Mouse (Mus musculus) forebrain, embryonic 12.5 days (tissue): ENCODE data around the gene Sash1. TPM values are rescaled to one million over a fixed set of nuclear protein-coding genes. Genes with fewer than 3 reads are reported as not detected.

Experiments
- ATAC-seq: fragments of 200-750 bp; cut with Nextera tagmentation; 2 replicates; pipeline ENCODE4 v1.8.0; 2017; ENCODE audit warnings: moderate TSS enrichment; ENCODE audit not compliant: low FRiP score
- H3K27ac ChIP-seq: fragments of 300-500 bp; sonication (generic); 2 replicates; pipeline ENCODE4 v1.5.1; 2016; ENCODE audit warnings: mild to moderate bottlenecking
- H3K27me3 ChIP-seq: fragments of 300-500 bp; sonication (generic); 2 replicates; pipeline ENCODE4 v1.6.1; 2016; ENCODE audit warnings: mild to moderate bottlenecking
- H3K36me3 ChIP-seq: fragments of 300-500 bp; sonication (generic); replicated peaks from 2 replicates; pipeline ENCODE4 v1.6.1; 2016; ENCODE audit warnings: mild to moderate bottlenecking
- H3K4me1 ChIP-seq: fragments of 300-500 bp; sonication (generic); 2 replicates; pipeline ENCODE4 v1.6.1; 2016
- H3K4me2 ChIP-seq: fragments of 300-500 bp; sonication (generic); 2 replicates; pipeline ENCODE4 v1.6.1; 2016; ENCODE audit warnings: mild to moderate bottlenecking, moderate library complexity
- H3K4me3 ChIP-seq: fragments of 300-500 bp; sonication (generic); replicated peaks from 2 replicates; pipeline ENCODE4 v1.5.1; 2016; ENCODE audit warnings: mild to moderate bottlenecking
- H3K9ac ChIP-seq: fragments of 300-500 bp; sonication (generic); 2 replicates; pipeline ENCODE4 v1.6.1; 2016; ENCODE audit warnings: mild to moderate bottlenecking
- H3K9me3 ChIP-seq: fragments of 300-500 bp; sonication (generic); 2 replicates; pipeline ENCODE4 v1.6.1; 2016
- WGBS: fragments of 180-500 bp; shearing (Covaris S2); methylation state at CpG from one replicate; pipeline ENCODE4 v1.1.7; 2016; 5-methylcytosine and 5-hydroxymethylcytosine counted together
- polyA plus RNA-seq: library from polyadenylated mRNA; unstranded; fragments of >200 nt; fragmentation: Nextera tagmentation; extraction: Ambion mirVana; gene quantifications from 2 replicates; pipeline ENCODE4 v1.2.1, GENCODE M21; 2016

Sash1 gene
- polyA plus RNA-seq, 1 experiment from 2014 or later: 4.6 TPM

- no peaks in the 10 kb centered on the region for H3K36me3 ChIP-seq
- WGBS: 90% methylated on average over 2 of the region's 2 CpGs
- H3K4me1 ChIP-seq: peaks cover 11% of the 10 kb centered on the region
- H3K9me3 ChIP-seq: no peaks in the 10 kb centered on the region
- no peak overlapping the region for H3K4me3 ChIP-seq
- no peak for ATAC-seq
- no peak overlapping the region for H3K27ac ChIP-seq
- H3K27me3 ChIP-seq: no peaks in the 10 kb centered on the region
- H3K4me2 ChIP-seq: no peak overlapping the region
- no peak overlapping the region for H3K9ac ChIP-seq
Observed at GRCm38 (mm10) chr10:8917798-8918197, 31.9 kb upstream of the Sash1 start.

DNA sequence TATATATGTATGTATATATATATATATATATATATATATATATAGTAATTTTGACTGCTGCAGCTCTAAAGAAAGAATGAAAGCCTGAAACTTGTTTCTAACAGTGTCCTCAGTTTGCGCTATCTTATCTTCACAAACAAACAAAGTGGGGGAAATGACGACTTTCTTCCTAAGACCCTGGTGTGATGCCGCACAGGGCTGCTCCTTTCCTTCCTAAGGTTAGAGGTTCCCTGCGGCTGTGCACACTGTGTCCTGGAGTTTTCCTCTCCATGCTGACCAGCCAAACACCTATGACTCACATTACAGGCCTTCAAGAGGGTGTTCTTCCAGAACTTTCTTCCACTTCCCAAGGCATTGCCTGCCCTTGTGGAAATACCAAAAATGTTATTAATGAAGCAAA, 31.5 kb upstream of the Sash1 start:
- H3K4me2 ChIP-seq: no peak overlapping the region
- no peak for ATAC-seq
- no peak overlapping the region for H3K4me3 ChIP-seq
- H3K4me1 ChIP-seq: peaks cover 11% of the 10 kb centered on the region
- H3K9me3 ChIP-seq: no peaks in the 10 kb centered on the region
- no peak overlapping the region for H3K27ac ChIP-seq
- no peaks in the 10 kb centered on the region for H3K36me3 ChIP-seq
- H3K9ac ChIP-seq: no peak overlapping the region
- 86% methylated on average over 4 of the region's 4 CpGs for WGBS
- H3K27me3 ChIP-seq: no peaks in the 10 kb centered on the region

DNA sequence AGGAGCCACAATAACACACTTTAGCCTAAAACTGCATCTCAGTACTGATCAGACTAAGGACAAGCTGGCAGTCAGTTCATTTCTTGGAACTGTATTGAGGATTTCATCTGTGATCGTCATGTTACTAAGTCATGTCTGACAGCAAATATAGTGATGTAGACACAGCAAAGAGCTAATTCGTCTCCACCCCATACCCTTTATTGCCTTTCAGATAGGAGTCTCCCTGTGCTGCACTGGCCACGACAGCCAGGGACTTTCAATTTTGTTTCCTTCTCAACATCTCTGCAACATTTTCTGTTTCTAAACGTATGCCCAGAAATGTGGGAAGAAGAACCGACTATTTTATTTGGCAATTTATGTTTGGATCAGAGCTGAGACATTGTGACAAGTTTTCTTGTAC, 29.9 kb upstream of the Sash1 start:
- 84% methylated on average over 5 of the region's 5 CpGs for WGBS
- ATAC-seq: no peak
- Histone ChIP-seq H3K9ac (no peak overlapping the region), H3K36me3 (no peaks in the 10 kb centered on the region), H3K4me3 (no peak overlapping the region), H3K9me3 (no peaks in the 10 kb centered on the region), H3K27me3 (no peaks in the 10 kb centered on the region), H3K27ac (no peak overlapping the region), H3K4me2 (no peak overlapping the region), H3K4me1 (no peaks in the 10 kb centered on the region)

DNA sequence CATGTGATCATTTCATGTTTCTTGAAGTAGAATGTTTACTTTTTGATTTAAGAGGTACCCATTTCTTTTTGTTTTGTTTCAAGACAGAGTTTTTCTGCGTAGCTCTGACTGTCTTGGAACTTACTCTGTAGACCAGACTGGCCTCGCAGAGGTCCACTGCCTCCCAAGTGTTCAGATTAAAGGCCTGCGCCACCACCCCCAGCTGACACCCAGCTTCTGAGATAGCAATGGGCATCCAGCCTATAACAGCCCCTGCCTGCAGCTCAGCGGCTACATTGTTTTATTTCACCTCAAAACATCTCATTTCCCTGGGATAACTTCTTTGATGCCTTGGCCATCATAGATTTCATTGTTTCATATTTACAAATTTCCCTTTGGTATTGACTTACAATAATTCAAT, 28.0 kb upstream of the Sash1 start:
- no peak overlapping the region for H3K4me3 ChIP-seq
- H3K4me1 ChIP-seq: no peaks in the 10 kb centered on the region
- H3K9ac ChIP-seq: no peak overlapping the region
- no peak for ATAC-seq
- no peak overlapping the region for H3K4me2 ChIP-seq
- no peaks in the 10 kb centered on the region for H3K27me3 ChIP-seq
- no peak overlapping the region for H3K27ac ChIP-seq
- no peaks in the 10 kb centered on the region for H3K9me3 ChIP-seq
- no peaks in the 10 kb centered on the region for H3K36me3 ChIP-seq
- 74% methylated on average over 4 of the region's 4 CpGs for WGBS

DNA sequence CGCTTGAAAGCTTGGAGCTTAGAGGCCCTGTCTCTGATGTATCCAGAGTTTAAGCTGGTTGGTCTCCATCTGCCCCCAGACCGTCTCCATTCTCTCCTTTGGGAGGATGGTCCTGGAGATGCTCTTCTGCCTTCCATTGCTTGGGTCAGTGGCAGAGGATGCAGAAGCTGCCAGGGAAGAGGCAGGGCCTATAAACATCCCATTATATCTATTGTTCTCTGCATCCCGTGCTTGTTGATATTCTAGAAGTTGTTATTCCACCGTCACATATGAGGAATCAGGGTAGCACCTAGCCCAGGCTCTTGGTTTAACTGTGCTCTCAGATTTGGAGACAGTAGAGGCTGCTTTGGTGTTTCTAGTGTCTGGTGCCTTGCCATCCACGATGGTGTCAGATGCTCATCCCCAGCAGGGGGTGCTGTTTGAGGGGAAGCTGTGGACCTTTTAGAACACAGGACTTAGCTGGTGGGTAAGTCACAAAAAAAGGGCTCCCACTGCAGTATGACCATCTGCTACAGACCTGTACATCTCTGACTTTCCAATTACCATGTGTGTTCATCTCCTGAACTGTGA, 26.9 kb upstream of the Sash1 start:
- Histone ChIP-seq H3K27me3 (no peaks in the 10 kb centered on the region), H3K4me1 (no peaks in the 10 kb centered on the region), H3K4me2 (no peak overlapping the region), H3K9me3 (no peaks in the 10 kb centered on the region), H3K36me3 (no peaks in the 10 kb centered on the region), H3K9ac (no peak overlapping the region), H3K4me3 (no peak overlapping the region), H3K27ac (no peak overlapping the region)
- WGBS: 84% methylated on average over 5 of the region's 5 CpGs
- ATAC-seq: no peak

GRCm38 (mm10) chr10:8912213-8912612, 26.3 kb upstream of the Sash1 start:
- WGBS: 85% methylated on average over 4 of the region's 4 CpGs
- Histone ChIP-seq H3K27ac (no peak overlapping the region), H3K4me2 (no peak overlapping the region), H3K9ac (no peak overlapping the region), H3K4me1 (no peaks in the 10 kb centered on the region), H3K27me3 (no peaks in the 10 kb centered on the region), H3K9me3 (no peaks in the 10 kb centered on the region), H3K36me3 (no peaks in the 10 kb centered on the region), H3K4me3 (no peak overlapping the region)
- no peak for ATAC-seq

GRCm38 (mm10) chr10:8910237-8910990, 24.5 kb upstream of the Sash1 start:
- Histone ChIP-seq H3K27me3 (no peaks in the 10 kb centered on the region), H3K36me3 (no peaks in the 10 kb centered on the region), H3K4me1 (no peaks in the 10 kb centered on the region), H3K4me2 (no peak overlapping the region), H3K9me3 (no peaks in the 10 kb centered on the region), H3K27ac (no peak overlapping the region), H3K4me3 (no peak overlapping the region), H3K9ac (no peak overlapping the region)
- no peak for ATAC-seq
- WGBS: 87% methylated on average over 16 of the region's 16 CpGs

- no peak for ATAC-seq
- no peak overlapping the region for H3K9ac ChIP-seq
- H3K27ac ChIP-seq: no peak overlapping the region
- H3K27me3 ChIP-seq: no peaks in the 10 kb centered on the region
- H3K4me2 ChIP-seq: no peak overlapping the region
- peaks cover 5% of the 10 kb centered on the region; the same call in 1 of the 2 replicates for H3K4me1 ChIP-seq
- H3K9me3 ChIP-seq: no peaks in the 10 kb centered on the region
- H3K36me3 ChIP-seq: no peaks in the 10 kb centered on the region
- H3K4me3 ChIP-seq: no peak overlapping the region
- WGBS: 93% methylated on average over 6 of the region's 6 CpGs
Observed at GRCm38 (mm10) chr10:8903086-8903485, 17.2 kb upstream of the Sash1 start.

DNA sequence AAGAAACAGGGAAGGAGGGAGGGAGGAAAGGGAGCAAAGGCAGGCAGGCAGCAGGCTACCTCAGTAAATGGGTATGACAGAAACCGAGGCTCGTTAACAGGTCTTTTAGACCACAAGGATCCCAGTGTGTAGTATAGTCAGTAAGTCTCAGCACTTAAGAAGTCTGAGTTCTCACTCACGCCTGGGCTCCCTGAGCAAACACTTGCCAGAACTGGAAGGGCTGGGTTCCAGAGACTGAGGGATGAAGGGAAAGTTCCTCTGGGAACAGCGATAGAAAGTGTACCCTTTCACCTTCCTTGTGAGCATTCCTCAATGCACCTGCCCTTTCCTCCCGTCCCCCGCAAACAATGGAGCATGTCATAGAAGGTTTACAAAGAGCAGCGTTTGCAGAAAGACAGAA, 16.5 kb upstream of the Sash1 start:
- WGBS: 69% methylated on average over 7 of the region's 7 CpGs
- Histone ChIP-seq H3K4me1 (peaks cover 5% of the 10 kb centered on the region; the same call in 1 of the 2 replicates), H3K36me3 (no peaks in the 10 kb centered on the region), H3K4me3 (no peak overlapping the region), H3K27ac (no peak overlapping the region), H3K27me3 (no peaks in the 10 kb centered on the region), H3K9me3 (no peaks in the 10 kb centered on the region), H3K4me2 (no peak overlapping the region), H3K9ac (no peak overlapping the region)
- ATAC-seq: no peak

DNA sequence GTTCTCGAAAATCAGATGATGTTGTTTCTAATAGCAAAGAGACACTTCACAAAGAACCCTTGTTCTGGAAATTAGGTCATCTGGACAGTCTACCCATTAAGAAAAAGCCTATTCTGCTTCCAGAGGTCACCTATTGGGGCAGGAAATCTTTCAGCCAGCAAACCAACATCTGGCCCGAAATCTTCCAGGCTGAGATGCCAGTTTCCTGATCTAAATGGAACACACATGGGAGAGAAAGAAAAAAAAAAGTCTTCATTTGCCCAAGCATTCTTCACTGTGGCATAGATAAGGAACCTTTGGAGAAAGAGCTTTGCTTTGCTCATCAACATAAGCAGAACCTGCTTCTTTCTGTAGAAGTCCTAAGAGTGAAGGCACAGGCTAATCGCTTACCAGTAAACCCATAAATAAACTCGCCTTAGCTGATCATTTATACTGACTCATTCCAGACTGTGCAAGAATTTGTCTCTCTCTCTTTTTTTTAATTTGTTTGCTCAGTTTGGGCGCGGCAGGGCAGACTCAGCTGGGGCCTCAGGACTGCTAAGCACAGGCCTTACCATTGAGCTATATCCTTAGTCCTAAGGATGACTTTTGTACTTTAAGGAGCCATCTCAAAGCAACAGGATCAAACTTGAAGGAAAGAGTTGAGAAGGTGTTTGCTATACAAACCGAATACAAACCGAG, 13.1 kb upstream of the Sash1 start:
- WGBS: 75% methylated on average over 8 of the region's 8 CpGs

DNA sequence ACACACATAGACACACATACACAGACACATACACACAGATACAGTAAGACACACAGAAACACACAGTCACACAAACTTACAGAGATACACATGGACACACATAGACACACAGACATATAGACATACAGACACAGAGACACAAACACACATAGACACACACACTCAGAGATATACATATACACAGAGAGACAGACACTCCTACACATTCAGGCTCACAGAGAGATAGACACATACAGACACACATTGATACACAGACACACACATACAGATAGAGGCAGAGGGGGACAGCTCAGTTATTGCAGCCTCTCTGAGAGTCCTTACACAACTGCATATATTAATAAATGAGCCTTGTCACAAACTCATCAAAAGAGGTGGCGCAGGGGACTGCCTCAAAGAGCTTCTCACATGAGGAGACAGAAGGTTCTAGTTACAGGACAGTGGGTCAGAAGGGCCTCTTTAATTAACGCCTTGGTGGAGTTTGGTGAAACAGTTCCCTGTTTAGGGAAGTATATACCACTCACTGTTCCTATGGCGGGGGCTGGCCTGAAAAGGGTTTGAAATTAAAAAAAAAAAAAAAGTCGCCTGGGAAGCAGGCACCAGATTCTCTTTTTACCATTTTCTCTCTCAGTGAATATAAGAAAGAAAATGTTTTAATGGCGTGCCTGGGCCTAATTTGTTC, 12.4 kb upstream of the Sash1 start:
- Histone ChIP-seq H3K4me2 (no peak overlapping the region), H3K9me3 (no peaks in the 10 kb centered on the region), H3K4me3 (no peak overlapping the region), H3K27me3 (no peaks in the 10 kb centered on the region), H3K9ac (no peak overlapping the region), H3K36me3 (no peaks in the 10 kb centered on the region), H3K4me1 (peaks cover 5% of the 10 kb centered on the region; the same call in 1 of the 2 replicates), H3K27ac (no peak overlapping the region)
- WGBS: 53% methylated on average over 5 of the region's 5 CpGs
- ATAC-seq: no peak

More for the DNA sequence above, 13.1 kb upstream of the Sash1 start:
- ATAC-seq: no peak
- Histone ChIP-seq H3K4me2 (no peak overlapping the region), H3K27me3 (no peaks in the 10 kb centered on the region), H3K27ac (no peak overlapping the region), H3K9me3 (no peaks in the 10 kb centered on the region), H3K9ac (no peak overlapping the region), H3K4me3 (no peak overlapping the region), H3K4me1 (peaks cover 5% of the 10 kb centered on the region; the same call in 1 of the 2 replicates), H3K36me3 (no peaks in the 10 kb centered on the region)

DNA sequence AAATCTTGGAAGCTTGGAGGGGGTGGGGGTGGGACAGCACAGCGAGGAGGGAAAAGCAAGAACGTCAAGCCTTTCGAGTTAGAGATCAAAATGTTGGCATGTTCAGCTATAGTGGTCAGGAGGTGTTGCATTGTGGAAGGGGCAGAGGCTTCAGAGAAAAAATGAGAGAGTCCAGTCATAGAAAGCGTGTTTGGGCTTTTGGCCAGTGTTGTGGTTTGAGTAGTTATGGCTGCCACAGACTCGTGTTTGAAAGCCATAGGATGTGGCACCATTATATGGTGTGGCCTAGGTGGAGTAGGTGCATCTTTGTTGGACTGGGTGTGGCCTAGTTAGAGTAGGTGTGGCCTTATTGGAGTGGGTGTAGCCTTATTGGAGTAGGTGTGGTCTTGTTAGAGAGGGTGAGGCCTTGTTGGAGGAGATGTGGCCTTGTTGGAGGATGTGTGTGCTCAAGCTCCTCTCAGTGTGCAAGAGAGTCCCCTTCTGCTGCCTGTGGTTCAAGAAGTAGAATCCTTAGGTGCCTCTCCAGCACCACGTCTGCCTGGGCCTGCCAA, 9.2 kb upstream of the Sash1 start:
- Histone ChIP-seq H3K4me3 (no peak overlapping the region), H3K27ac (no peak overlapping the region), H3K27me3 (no peaks in the 10 kb centered on the region), H3K36me3 (no peaks in the 10 kb centered on the region), H3K4me2 (no peak overlapping the region), H3K4me1 (peaks cover 5% of the 10 kb centered on the region; the same call in 1 of the 2 replicates), H3K9me3 (no peaks in the 10 kb centered on the region), H3K9ac (no peak overlapping the region)
- ATAC-seq: no peak
- WGBS: 89% methylated on average over 6 of the region's 6 CpGs
